Mouse (Mus musculus) activated CD4-positive, CD25-positive, alpha-beta regulatory T cell, adult 4 months (primary cell): ENCODE measurements at regions not wholly inside any gene's neighbourhood (a gene's known extent, or its start where the extent isn't known, plus 50 kb on each side); places are given as distances from the start of the nearest gene placed in this dataset.

Experiments
- ATAC-seq: one replicate; pipeline ENCODE4 v1.8.0; 2017

GRCm38 (mm10) chr15:6225227-6225626 lies 74.4 kb upstream of the Dab2 start:
- no peak for ATAC-seq

DNA sequence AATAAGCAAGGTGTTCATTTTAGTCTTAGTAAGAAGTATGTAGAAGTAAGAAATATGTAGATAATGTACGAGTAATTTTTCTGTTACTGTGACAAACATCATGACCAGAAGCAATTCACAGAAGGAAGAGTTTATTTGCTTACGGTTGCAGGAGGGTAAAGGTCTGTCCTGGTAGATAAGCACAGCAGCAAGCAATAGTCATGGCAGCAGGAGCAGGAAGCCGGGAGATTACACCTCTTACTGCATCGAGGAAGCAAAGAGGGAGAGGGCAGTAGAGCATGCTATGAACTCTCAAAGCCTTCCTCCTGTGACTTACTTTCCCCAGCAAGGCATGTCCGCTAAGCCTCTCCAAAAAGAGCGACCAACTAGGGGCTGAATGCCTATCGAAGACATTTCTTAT lies 69.0 kb upstream of the Dab2 start:
- ATAC-seq, result no peak

- ATAC-seq, result no peak
Observed at GRCm38 (mm10) chr15:6231308-6232103, 68.1 kb upstream of the Dab2 start.

GRCm38 (mm10) chr15:6233621-6234020 lies 66.0 kb upstream of the Dab2 start:
- ATAC-seq, result no peak

GRCm38 (mm10) chr15:6236583-6236982 lies 63.0 kb upstream of the Dab2 start:
- ATAC-seq, result no peak

- no peak for ATAC-seq
Observed at GRCm38 (mm10) chr15:6237726-6238125, 61.9 kb upstream of the Dab2 start.

DNA sequence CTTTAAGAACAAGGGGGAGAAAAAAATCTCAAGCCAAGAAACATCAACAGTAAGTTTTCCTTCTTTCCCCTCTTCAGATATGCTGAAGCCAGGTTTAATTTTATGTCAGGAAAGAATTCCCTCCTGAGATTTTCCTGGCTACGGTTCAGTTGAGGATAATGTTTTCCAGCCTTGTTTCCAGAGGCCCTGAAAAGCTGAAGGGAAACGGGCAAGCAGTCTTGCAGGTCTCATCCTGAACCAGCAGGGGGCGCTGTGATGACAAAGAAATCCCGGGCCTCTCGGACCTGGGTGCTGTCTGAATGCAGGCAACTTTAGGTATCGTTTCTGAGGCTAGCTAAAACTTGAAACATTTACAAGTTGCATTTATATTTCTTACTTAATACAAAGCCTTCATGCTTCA lies 61.5 kb upstream of the Dab2 start:
- no peak for ATAC-seq

DNA sequence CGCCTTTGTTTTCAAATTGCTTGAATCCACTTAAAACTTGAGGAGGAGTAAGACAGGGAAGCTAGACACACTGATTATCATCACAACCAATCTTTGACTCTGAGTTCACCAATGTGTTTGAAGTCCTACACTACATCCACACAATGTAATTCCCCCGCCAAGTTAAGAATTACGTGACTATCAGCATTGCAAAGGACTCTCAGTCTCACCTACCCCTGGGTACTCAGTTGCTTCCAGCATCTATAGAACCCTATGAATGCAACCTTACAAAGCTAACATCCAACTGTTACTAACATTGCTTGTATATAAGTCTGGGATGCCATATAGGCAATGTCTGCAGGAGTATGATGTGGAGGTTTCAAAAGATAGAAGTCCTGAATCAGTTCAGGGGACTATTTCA lies 60.8 kb upstream of the Dab2 start:
- ATAC-seq, result no peak

DNA sequence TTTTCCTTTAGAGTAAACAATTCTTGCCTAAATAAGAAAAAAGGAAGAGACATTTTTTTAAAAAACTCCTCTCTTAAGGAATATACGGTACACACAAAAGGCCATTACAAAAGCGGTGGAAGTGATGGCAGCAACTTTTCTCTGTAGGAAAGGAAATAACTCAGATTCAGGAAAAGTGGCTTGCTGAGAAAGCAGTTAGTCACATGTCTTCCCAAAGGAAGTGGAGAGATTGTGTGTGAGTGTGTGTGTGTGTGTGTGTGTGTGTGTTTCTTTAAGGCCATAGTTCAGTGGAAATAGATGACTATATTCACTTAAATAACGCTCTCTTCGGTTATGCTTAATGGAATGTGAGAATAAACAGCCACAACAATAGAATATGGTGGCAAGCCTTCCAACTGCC lies 57.5 kb upstream of the Dab2 start:
- ATAC-seq, result no peak

GRCm38 (mm10) chr15:6244401-6244800 lies 55.2 kb upstream of the Dab2 start:
- ATAC-seq, result no peak

- ATAC-seq, result no peak
Observed at GRCm38 (mm10) chr15:6245950-6246894, 53.4 kb upstream of the Dab2 start.

DNA sequence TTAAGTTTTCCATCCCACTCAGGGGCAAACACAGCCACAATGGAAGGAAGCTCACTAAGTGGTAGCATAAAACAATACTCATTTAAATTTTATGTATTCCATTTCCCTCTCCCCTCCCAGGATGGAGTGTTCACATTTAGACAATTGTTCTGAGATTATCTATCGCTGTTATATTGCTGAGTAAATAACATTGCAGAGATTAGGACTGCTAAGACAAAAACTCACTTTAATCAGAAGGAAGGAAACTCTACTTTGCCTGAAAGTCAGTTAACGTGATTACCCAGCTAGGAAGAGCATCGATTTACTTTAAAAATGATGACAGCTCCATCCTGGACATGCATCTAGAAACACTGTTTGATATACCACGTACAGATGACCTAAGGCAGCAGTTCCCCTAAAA lies 51.1 kb upstream of the Dab2 start:
- no peak for ATAC-seq
